Mouse (Mus musculus): ENCODE data around the gene Zfp639. TPM values are rescaled to one million over a fixed set of nuclear protein-coding genes. Genes with fewer than 3 reads are reported as not detected.

Zfp639 gene
- total RNA-seq (2014; rRNA removed), result 50.9 and 51.3 TPM in 2 replicates
- polyA plus RNA-seq (2015; fragmentation: Nextera tagmentation; extraction: Ambion mirVana), result 36.3 and 37.8 TPM in 2 replicates

DNA sequence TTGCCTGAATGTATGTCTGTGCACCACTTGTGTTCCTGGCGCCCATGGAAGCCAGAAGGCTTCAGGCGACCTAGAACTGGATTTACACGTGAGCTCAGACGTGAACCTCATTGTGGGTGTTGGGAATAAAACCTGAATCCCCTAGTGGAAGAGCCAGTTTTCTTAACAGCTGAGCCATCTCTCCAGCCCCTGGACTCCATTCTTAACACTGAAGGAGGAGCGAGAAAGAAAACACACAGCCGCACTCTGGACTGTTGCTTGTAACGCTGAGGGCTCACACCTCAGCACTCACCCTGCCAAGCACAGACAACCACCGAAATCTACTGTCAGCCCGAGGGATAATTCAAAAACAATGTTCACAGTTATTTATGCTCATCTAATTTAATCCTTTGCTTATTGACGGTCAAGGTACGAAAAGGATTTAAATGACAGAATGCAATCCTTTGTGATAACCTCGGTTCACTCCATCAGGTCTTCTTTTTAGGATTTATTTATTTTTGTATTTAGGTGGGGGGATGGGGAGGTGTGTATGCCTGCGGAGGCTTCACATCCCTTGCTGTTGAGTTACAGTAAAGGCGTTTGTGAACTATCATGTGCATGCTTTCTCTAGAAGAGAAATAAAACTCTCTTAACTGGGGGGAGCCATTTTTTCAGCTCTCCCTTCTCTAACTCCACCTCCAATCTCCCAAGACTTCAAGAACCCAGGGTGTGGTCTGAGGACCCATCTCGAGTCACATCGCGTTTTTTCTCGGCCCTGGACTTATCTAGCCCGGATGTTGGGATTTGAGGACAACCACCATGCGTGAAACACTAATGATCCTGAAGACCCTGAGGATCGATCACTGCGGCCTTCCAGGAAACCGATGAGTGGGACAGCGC, at the start of gene Zfp639:
Zfp639 (plus strand) TSS at position 764 of the 879 bp plus-strand sequence.
- 0 out of 2 replicates have a peak, but pooled peaks cover 4% of the 10 kb centered on the region for H3K4me1 ChIP-seq (ENCODE audit: insufficient read depth, low read length)
- TF ChIP-seq CTCF (IDR thresholded peaks at IDR 0.05; ENCODE audit: low read depth), result no peak
- 5% methylated on average over 24 of the region's 24 CpGs for WGBS
- H3K27me3 ChIP-seq (ENCODE audit: insufficient read depth, low read length), result no peaks in the 10 kb centered on the region
- H3K27ac ChIP-seq, result peak within 1 kb of the TSS; percentile 86
- DNase-seq (ENCODE audit: low spot score), result peak; percentile 34
- H3K9ac ChIP-seq (replicated peaks; ENCODE audit: low read length), result peak within 1 kb of the TSS; percentile 77
- H3K36me3 ChIP-seq (ENCODE audit: insufficient read depth, low read length), result no peaks in the 10 kb centered on the region
- no peaks in the 10 kb centered on the region for H3K9me3 ChIP-seq (ENCODE audit: low read length)
- ATAC-seq, result no peak; the same call in 1 of the 2 replicates
- H3K4me3 ChIP-seq (ENCODE audit: low read length), result peak within 1 kb of the TSS; percentile 57
- peak within 1 kb of the TSS; percentile 74 for H3K4me2 ChIP-seq (ENCODE audit: low read depth, low read length)

DNA sequence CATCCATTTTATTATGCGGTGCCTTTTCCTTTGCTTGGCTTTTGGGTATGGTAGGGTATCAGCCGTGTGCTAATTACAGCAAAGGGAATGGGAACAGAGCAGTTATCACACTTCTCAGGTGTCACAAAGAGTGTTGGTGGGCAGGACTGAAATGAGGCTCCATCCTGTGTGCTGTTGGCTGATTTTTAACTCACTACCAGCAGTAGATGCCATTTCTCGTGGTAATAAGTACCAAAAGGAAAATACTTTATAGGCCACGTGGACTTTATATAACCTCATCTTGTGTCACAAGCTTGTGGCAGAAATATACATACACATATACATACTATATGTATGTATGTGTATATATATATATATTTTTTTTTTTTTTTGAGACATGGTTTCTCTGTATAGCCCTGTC, 42.7 kb upstream of the Zfp639 start:
- Histone ChIP-seq H3K36me3 (ENCODE audit: insufficient read depth, low read length) (peaks cover 14% of the 10 kb centered on the region; the same call in 1 of the 2 replicates), H3K27me3 (ENCODE audit: insufficient read depth, low read length) (no peaks in the 10 kb centered on the region), H3K4me1 (ENCODE audit: insufficient read depth, low read length) (no peaks in the 10 kb centered on the region), H3K4me2 (ENCODE audit: low read depth, low read length) (no peak overlapping the region), H3K9me3 (ENCODE audit: low read length) (no peaks in the 10 kb centered on the region), H3K27ac (no peak overlapping the region), H3K4me3 (ENCODE audit: low read length) (no peak overlapping the region), H3K9ac (replicated peaks; ENCODE audit: low read length) (no peak overlapping the region)
- DNase-seq (ENCODE audit: low spot score) (no peak), ATAC-seq (no peak)
- 96% methylated on average over 4 of the region's 4 CpGs for WGBS
- no peak for TF ChIP-seq CTCF (IDR thresholded peaks at IDR 0.05; ENCODE audit: low read depth)

DNA sequence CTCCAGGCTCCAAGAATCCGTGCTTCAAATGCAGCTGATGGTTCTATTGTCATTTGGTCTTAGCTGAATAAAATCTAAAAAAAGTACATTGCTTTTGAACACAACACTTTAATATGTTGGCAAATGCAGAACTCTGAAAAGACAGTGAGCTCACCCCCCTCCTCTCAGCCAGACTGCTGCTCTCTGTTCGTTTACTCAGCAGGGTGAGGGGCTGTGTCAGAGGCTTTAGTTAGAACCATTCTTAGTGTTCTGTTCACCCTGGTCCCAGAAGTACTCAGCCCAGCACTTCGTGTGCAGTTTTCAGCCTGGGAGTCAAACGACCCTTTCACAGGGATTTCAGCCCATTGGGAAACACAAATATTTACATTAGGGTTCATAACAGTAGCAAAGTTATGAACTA, 41.6 kb upstream of the Zfp639 start:
- DNase-seq (ENCODE audit: low spot score) (no peak), ATAC-seq (no peak)
- peaks cover 10% of the 10 kb centered on the region; the same call in 1 of the 2 replicates for H3K36me3 ChIP-seq (ENCODE audit: insufficient read depth, low read length)
- H3K27me3 ChIP-seq (ENCODE audit: insufficient read depth, low read length), result no peaks in the 10 kb centered on the region
- H3K4me1 ChIP-seq (ENCODE audit: insufficient read depth, low read length), result no peaks in the 10 kb centered on the region
- no peak overlapping the region for H3K4me3 ChIP-seq (ENCODE audit: low read length)
- WGBS, result 69% methylated on average over 4 of the region's 4 CpGs
- no peaks in the 10 kb centered on the region for H3K9me3 ChIP-seq (ENCODE audit: low read length)
- no peak overlapping the region for H3K27ac ChIP-seq
- H3K9ac ChIP-seq (replicated peaks; ENCODE audit: low read length), result no peak overlapping the region
- H3K4me2 ChIP-seq (ENCODE audit: low read depth, low read length), result no peak overlapping the region
- TF ChIP-seq CTCF (IDR thresholded peaks at IDR 0.05; ENCODE audit: low read depth), result no peak

DNA sequence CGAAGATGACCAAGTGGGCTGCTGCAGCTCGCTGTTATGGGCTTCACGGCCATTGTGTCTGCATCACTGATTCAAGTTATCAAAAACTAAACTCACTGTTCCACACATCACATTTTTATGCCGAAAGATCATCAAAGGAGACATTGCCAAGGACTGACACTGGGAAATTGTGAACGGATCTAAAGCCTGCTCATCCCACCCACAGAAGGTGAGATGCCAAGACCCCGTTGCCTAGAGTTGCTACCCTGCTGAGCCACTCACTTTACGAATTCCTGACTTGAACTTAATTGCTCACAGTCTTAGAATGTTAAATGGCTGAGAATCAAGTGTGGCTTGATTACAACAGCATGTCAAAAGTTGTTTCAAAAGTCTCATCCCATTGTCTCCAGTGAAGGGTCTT, 39.6 kb upstream of the Zfp639 start:
- no peaks in the 10 kb centered on the region for H3K4me1 ChIP-seq (ENCODE audit: insufficient read depth, low read length)
- H3K4me3 ChIP-seq (ENCODE audit: low read length), result no peak overlapping the region
- ATAC-seq, result no peak
- H3K27me3 ChIP-seq (ENCODE audit: insufficient read depth, low read length), result no peaks in the 10 kb centered on the region
- DNase-seq (ENCODE audit: low spot score), result no peak
- no peak overlapping the region for H3K4me2 ChIP-seq (ENCODE audit: low read depth, low read length)
- no peak overlapping the region for H3K27ac ChIP-seq
- H3K9ac ChIP-seq (replicated peaks; ENCODE audit: low read length), result no peak overlapping the region
- WGBS, result 46% methylated on average over 7 of the region's 7 CpGs
- H3K36me3 ChIP-seq (ENCODE audit: insufficient read depth, low read length), result no peaks in the 10 kb centered on the region
- TF ChIP-seq CTCF (IDR thresholded peaks at IDR 0.05; ENCODE audit: low read depth), result no peak
- H3K9me3 ChIP-seq (ENCODE audit: low read length), result no peaks in the 10 kb centered on the region

DNA sequence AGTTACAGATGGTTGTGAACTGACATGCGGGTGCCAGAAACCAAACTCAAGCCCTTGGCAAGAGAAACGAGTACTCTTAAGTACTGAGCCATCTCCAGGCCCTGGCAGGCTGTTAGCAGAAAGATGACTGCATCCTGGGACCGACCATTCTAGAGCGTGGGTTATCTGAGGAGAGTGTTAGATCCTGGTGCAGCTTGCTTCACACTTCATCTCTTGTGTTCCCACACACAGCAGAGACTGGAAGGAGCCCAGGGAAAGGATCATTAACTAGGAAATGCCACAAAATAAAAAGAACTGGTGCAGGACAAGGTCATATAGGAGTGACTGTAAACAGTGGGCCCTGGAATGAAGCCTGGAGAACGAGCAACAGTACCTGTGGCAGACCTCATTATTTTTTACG, 39.0 kb upstream of the Zfp639 start:
- H3K27ac ChIP-seq, result no peak overlapping the region
- 78% methylated on average over 6 of the region's 6 CpGs for WGBS
- DNase-seq (ENCODE audit: low spot score), result no peak
- no peak for TF ChIP-seq CTCF (IDR thresholded peaks at IDR 0.05; ENCODE audit: low read depth)
- H3K9ac ChIP-seq (replicated peaks; ENCODE audit: low read length), result no peak overlapping the region
- no peak overlapping the region for H3K4me2 ChIP-seq (ENCODE audit: low read depth, low read length)
- H3K4me1 ChIP-seq (ENCODE audit: insufficient read depth, low read length), result no peaks in the 10 kb centered on the region
- no peak overlapping the region for H3K4me3 ChIP-seq (ENCODE audit: low read length)
- H3K27me3 ChIP-seq (ENCODE audit: insufficient read depth, low read length), result no peaks in the 10 kb centered on the region
- H3K9me3 ChIP-seq (ENCODE audit: low read length), result no peaks in the 10 kb centered on the region
- ATAC-seq, result no peak
- no peaks in the 10 kb centered on the region for H3K36me3 ChIP-seq (ENCODE audit: insufficient read depth, low read length)

DNA sequence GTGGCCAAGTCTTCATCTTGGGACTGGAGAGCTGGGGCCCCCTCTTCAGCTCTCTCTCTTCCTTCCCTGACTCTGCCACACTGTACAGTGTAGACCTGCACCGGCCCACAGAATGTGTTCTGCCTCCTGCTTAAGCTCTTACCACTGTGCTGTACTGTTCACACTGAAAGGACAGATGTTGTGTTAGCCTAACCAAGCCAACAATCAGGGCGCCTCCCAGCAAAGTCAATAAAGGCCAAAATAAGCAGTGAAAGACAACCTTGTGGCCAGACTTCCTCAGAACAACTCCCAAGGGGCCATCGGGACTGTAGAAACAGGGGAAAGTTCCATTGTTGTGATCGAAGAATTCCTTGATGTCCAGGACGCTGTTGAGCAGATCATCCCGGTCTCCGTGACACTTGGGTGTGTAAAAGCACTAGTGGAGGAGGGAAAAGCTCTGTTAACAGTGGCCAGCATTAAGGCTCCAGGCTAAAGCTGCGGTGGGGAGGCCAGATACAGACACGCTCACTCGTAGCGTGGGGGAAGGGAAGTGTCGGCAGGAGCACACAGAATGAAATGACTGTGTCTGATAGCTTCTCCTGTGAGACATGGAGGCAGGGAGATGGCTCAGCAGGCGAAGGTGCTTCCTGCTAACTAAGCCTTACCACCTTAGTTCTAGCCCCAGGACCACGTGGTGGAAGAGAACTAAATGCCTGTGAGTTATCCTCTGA, 37.7 kb upstream of the Zfp639 start:
- no peaks in the 10 kb centered on the region for H3K9me3 ChIP-seq (ENCODE audit: low read length)

More for the DNA sequence above, 37.7 kb upstream of the Zfp639 start:
- no peak overlapping the region for H3K9ac ChIP-seq (replicated peaks; ENCODE audit: low read length)
- no peak for TF ChIP-seq CTCF (IDR thresholded peaks at IDR 0.05; ENCODE audit: low read depth)
- no peaks in the 10 kb centered on the region for H3K4me1 ChIP-seq (ENCODE audit: insufficient read depth, low read length)
- ATAC-seq, result no peak
- H3K4me3 ChIP-seq (ENCODE audit: low read length), result no peak overlapping the region
- DNase-seq (ENCODE audit: low spot score), result no peak
- no peaks in the 10 kb centered on the region for H3K27me3 ChIP-seq (ENCODE audit: insufficient read depth, low read length)
- no peak overlapping the region for H3K4me2 ChIP-seq (ENCODE audit: low read depth, low read length)
- H3K36me3 ChIP-seq (ENCODE audit: insufficient read depth, low read length), result no peaks in the 10 kb centered on the region
- WGBS, result 75% methylated on average over 14 of the region's 14 CpGs
- no peak overlapping the region for H3K27ac ChIP-seq

Data from hindbrain, postnatal 0 days (tissue).